Comparison of ENCODE assay signal across 10 mouse cellular contexts in genomic region chr5:54180640-54181326, GRCm38 (mm10).
DNase-seq lines count a peak whose midpoint lies in the region; ATAC-seq and TF ChIP-seq lines count a peak whose summit lies in the region.
"Had no signal": no experiment of that assay in that cellular context is flagged by ENCODE, and none has a peak within 500 bp of the region (broad histone marks: within the 10 kb centered on the region; RNA-seq: fewer than 3 reads in every experiment).

No protein-coding gene starts in this region.

- no peaks in the 10 kb centered on the region for H3K9me3 ChIP-seq in heart, embryonic 11.5 days (replicated peaks; ENCODE audit: control insufficient read depth, low read length)
- H3K9me3 ChIP-seq in embryonic facial prominence, embryonic 13.5 days, result no peaks in the 10 kb centered on the region
- H3K9me3 ChIP-seq in hindbrain, embryonic 12.5 days (replicated peaks), result no peaks in the 10 kb centered on the region
- no peaks in the 10 kb centered on the region for H3K9me3 ChIP-seq in midbrain, postnatal 0 days (ENCODE audit: low read length)
- no peaks in the 10 kb centered on the region for H3K9me3 ChIP-seq in liver, postnatal 0 days (ENCODE audit: low read length)

- H3K4me3 ChIP-seq in heart, embryonic 11.5 days (ENCODE audit: low read depth, low read length), result no peak overlapping the region
- no peak overlapping the region for H3K4me3 ChIP-seq in embryonic facial prominence, embryonic 13.5 days
- H3K4me3 ChIP-seq in hindbrain, embryonic 12.5 days, result peak overlapping the region; percentile 18; the same call in 1 of the 2 replicates
- no peak overlapping the region for H3K4me3 ChIP-seq in midbrain, postnatal 0 days (ENCODE audit: low read depth, low read length)
- H3K4me3 ChIP-seq in liver, postnatal 0 days (ENCODE audit: low read depth, low read length), result no peak overlapping the region

- TF ChIP-seq CTCF in midbrain, postnatal 0 days (IDR thresholded peaks at IDR 0.05), result no peak
- no peak for TF ChIP-seq CTCF in liver, postnatal 0 days (IDR thresholded peaks at IDR 0.05; ENCODE audit: low read depth)

- no peak for TF ChIP-seq EP300 in liver, postnatal 0 days (IDR thresholded peaks at IDR 0.05; ENCODE audit: low read depth)

- 46% methylated on average over 10 of the region's 10 CpGs for WGBS in heart, embryonic 11.5 days (ENCODE audit: insufficient replicate concordance)
- 51% methylated on average over 10 of the region's 10 CpGs for WGBS in embryonic facial prominence, embryonic 13.5 days
- WGBS in hindbrain, embryonic 12.5 days, result 38% methylated on average over 10 of the region's 10 CpGs
- WGBS in midbrain, postnatal 0 days, result 27% methylated on average over 10 of the region's 10 CpGs
- 47% methylated on average over 10 of the region's 10 CpGs for WGBS in liver, postnatal 0 days (ENCODE audit: insufficient replicate concordance)

- H3K36me3 ChIP-seq in heart, embryonic 11.5 days (ENCODE audit: control insufficient read depth, insufficient read depth, low read length), result no peaks in the 10 kb centered on the region
- no peaks in the 10 kb centered on the region for H3K36me3 ChIP-seq in embryonic facial prominence, embryonic 13.5 days
- H3K36me3 ChIP-seq in hindbrain, embryonic 12.5 days, result no peaks in the 10 kb centered on the region
- H3K36me3 ChIP-seq in midbrain, postnatal 0 days (ENCODE audit: insufficient read depth, low read length), result no peaks in the 10 kb centered on the region
- H3K36me3 ChIP-seq in liver, postnatal 0 days (replicated peaks; ENCODE audit: insufficient read depth, low read length), result no peaks in the 10 kb centered on the region

- H3K9ac ChIP-seq in heart, embryonic 11.5 days (ENCODE audit: low read depth, low read length), result no peak overlapping the region
- H3K9ac ChIP-seq in embryonic facial prominence, embryonic 13.5 days, result no peak overlapping the region
- H3K9ac ChIP-seq in hindbrain, embryonic 12.5 days, result no peak overlapping the region
- 0 out of 2 replicates have a peak overlapping the region, but pooled peaks have one; percentile 14 for H3K9ac ChIP-seq in midbrain, postnatal 0 days (replicated peaks; ENCODE audit: low read length, poor library complexity, severe bottlenecking)
- H3K9ac ChIP-seq in liver, postnatal 0 days (replicated peaks), result no peak overlapping the region

- H3K4me1 ChIP-seq in heart, embryonic 11.5 days (ENCODE audit: control insufficient read depth, insufficient read depth, low read length), result peaks cover 25% of the 10 kb centered on the region
- peaks cover 10% of the 10 kb centered on the region; the same call in 1 of the 2 replicates for H3K4me1 ChIP-seq in embryonic facial prominence, embryonic 13.5 days
- peaks cover 28% of the 10 kb centered on the region for H3K4me1 ChIP-seq in hindbrain, embryonic 12.5 days
- 0 out of 2 replicates have a peak, but pooled peaks cover 4% of the 10 kb centered on the region for H3K4me1 ChIP-seq in midbrain, postnatal 0 days (ENCODE audit: insufficient read depth, low read length)
- no peaks in the 10 kb centered on the region; the same call in 1 of the 2 replicates for H3K4me1 ChIP-seq in liver, postnatal 0 days (ENCODE audit: insufficient read depth)

- no peaks in the 10 kb centered on the region for H3K27me3 ChIP-seq in heart, embryonic 11.5 days (ENCODE audit: control insufficient read depth, insufficient read depth, low read length)
- peaks cover 5% of the 10 kb centered on the region; the same call in 1 of the 2 replicates for H3K27me3 ChIP-seq in embryonic facial prominence, embryonic 13.5 days
- no peaks in the 10 kb centered on the region for H3K27me3 ChIP-seq in hindbrain, embryonic 12.5 days
- H3K27me3 ChIP-seq in midbrain, postnatal 0 days (ENCODE audit: insufficient read depth, low read length), result no peaks in the 10 kb centered on the region
- H3K27me3 ChIP-seq in liver, postnatal 0 days (ENCODE audit: insufficient read depth, low read length), result no peaks in the 10 kb centered on the region

- peak overlapping the region; percentile 91 for H3K27ac ChIP-seq in heart, embryonic 11.5 days (ENCODE audit: low read depth, low read length)
- peak overlapping the region; percentile 33; the same call in 1 of the 2 replicates for H3K27ac ChIP-seq in embryonic facial prominence, embryonic 13.5 days
- H3K27ac ChIP-seq in hindbrain, embryonic 12.5 days, result peak overlapping the region; percentile 77
- H3K27ac ChIP-seq in midbrain, postnatal 0 days (ENCODE audit: low read depth, low read length), result peak overlapping the region; percentile 34
- no peak overlapping the region for H3K27ac ChIP-seq in liver, postnatal 0 days (ENCODE audit: low read depth)
- H3K27ac ChIP-seq: macrophage had no signal

- 0 out of 2 replicates have a peak overlapping the region, but pooled peaks have one; percentile 8 for H3K4me2 ChIP-seq in heart, embryonic 11.5 days
- H3K4me2 ChIP-seq in embryonic facial prominence, embryonic 13.5 days, result peak overlapping the region; percentile 39; the same call in 1 of the 2 replicates
- H3K4me2 ChIP-seq in hindbrain, embryonic 12.5 days (replicated peaks), result peak overlapping the region; percentile 40
- peak overlapping the region; percentile 21; the same call in 1 of the 2 replicates for H3K4me2 ChIP-seq in midbrain, postnatal 0 days (ENCODE audit: low read depth, low read length, poor library complexity, severe bottlenecking)
- H3K4me2 ChIP-seq in liver, postnatal 0 days (ENCODE audit: low read depth, low read length), result no peak overlapping the region

- no peak for ATAC-seq in heart, embryonic 11.5 days (replicated peaks; ENCODE audit: insufficient number of reproducible peaks, low FRiP score, low TSS enrichment)
- no peak for ATAC-seq in embryonic facial prominence, embryonic 13.5 days (ENCODE audit: insufficient number of reproducible peaks, insufficient read depth, low FRiP score, low TSS enrichment, low read depth)
- peak; percentile 48 for ATAC-seq in hindbrain, embryonic 12.5 days (ENCODE audit: low FRiP score)
- no peak for ATAC-seq in midbrain, postnatal 0 days (ENCODE audit: low FRiP score)
- ATAC-seq in liver, postnatal 0 days, result no peak

- DNase-seq in heart, postnatal 4 days, result no peak
- no peak for DNase-seq in midbrain, postnatal 0 days (ENCODE audit: low spot score)
- DNase-seq in right cerebral cortex, postnatal 4 days, result no peak
- no peak for DNase-seq in kidney, adult 18-20 months
- no peak for DNase-seq in liver, postnatal 0 days
- DNase-seq: thymus, postnatal 14 days had no signal
